Mouse (Mus musculus) C2C12 (cell line): ENCODE measurements around the gene Rbbp6.

ENCODE experiments used
- CEBPB ChIP-seq: IDR thresholded peaks from one replicate; pipeline ENCODE4 v1.6.1; 2011; ENCODE audit warnings: low read depth, mild to moderate bottlenecking, control low read depth, moderate library complexity
- CTCF ChIP-seq: IDR thresholded peaks from one replicate; pipeline ENCODE4 v1.5.1; 2011; ENCODE audit not compliant: control insufficient read depth, insufficient read depth, insufficient read length
- FOSL1 ChIP-seq: IDR thresholded peaks from one replicate; pipeline ENCODE4 v1.8.0; 2011; ENCODE audit warnings: mild to moderate bottlenecking, low read length; ENCODE audit not compliant: poor library complexity, insufficient read depth, severe bottlenecking
- MAX ChIP-seq: IDR thresholded peaks from one replicate; pipeline ENCODE4 v1.6.1; 2011; ENCODE audit warnings: mild to moderate bottlenecking, control low read depth
- MYOG ChIP-seq: IDR thresholded peaks from one replicate; pipeline ENCODE4 v1.6.1; 2011; ENCODE audit not compliant: control insufficient read depth, insufficient read length; ENCODE audit errors: extremely low read depth
- USF1 ChIP-seq: IDR thresholded peaks from one replicate; pipeline ENCODE4 v1.6.1; 2011; ENCODE audit warnings: low read depth, mild to moderate bottlenecking, control low read depth, moderate library complexity

DNA sequence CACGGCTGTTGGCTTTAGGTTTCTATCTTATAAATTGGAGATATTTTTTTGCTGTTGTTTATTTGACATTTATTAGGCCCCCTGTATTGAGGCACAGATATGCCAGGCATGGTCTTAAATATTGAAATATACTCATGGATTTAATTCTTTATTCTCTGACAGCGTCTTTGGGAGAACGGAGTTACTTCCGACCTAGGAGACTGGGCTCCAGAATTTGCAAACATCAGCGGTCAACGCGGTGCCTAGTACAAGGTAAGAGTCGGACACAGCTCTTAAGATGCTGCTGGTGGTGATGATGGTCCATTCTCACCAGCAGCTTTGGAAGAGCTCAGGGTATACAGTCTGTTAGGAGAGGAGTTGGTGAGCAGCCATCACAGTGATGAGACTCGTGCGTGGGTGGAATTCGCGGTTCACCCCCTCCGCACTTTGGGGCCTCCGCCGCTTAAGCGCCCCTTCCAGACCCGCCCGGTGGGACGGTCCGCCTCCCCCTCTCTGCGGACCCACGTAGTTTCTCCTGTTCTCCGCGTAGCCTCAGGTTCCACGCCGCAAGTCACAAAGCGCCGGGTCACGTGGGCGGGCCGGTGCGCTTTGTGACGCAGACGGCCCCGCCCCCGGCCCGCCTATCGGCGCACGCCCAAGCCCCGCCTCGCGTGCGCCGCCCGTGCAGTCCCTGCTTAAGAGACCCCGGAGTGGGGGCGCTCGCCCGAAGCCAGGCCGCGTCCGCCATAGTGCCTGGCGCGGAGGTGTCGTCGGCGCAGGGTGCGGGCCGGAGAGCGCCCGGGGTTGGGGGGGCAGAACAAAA lies 3.9 kb downstream of the Rbbp6 start:
- TF ChIP-seq MYOG (no peak), CTCF (peak; percentile 48), CEBPB (no peak), FOSL1 (no peak), USF1 (peak; percentile 89), MAX (peak; percentile 78)
